Mouse (Mus musculus) heart, postnatal 0 days (tissue): Measurements from ENCODE around the gene Lmf1.

Experiments
- CTCF ChIP-seq: IDR thresholded peaks from 2 replicates; pipeline ENCODE4 v1.5.1; 2016; ENCODE audit warnings: antibody characterized with exemption, control low read depth, low read depth
- EP300 ChIP-seq: IDR thresholded peaks from 2 replicates; pipeline ENCODE4 v1.6.1; 2016; ENCODE audit warnings: antibody characterized with exemption, low read depth

GRCm38 (mm10) chr17:25614723-25615510, 36.0 kb downstream of the Lmf1 start:
- TF ChIP-seq EP300, result no peak
- TF ChIP-seq CTCF, result no peak
